Mouse (Mus musculus) heart, embryonic 11.5 days (tissue): ENCODE results near the gene A830018L16Rik. TPM values are rescaled to one million over a fixed set of nuclear protein-coding genes. Genes with fewer than 3 reads are reported as not detected.
"Not testable (repeated sequence)": the region's sequence is repeated elsewhere in the genome, so short reads cannot be mapped to it uniquely, and the experiment has no call there.

Experiments
- ATAC-seq: fragments of 200-750 bp; cut with Nextera tagmentation; replicated peaks from 2 replicates; pipeline ENCODE4 v1.8.0; 2017; ENCODE audit warnings: moderate library complexity; ENCODE audit not compliant: insufficient number of reproducible peaks, low FRiP score, low TSS enrichment
- H3K27ac ChIP-seq: fragments of 300-500 bp; sonication (generic); 2 replicates; pipeline ENCODE4 v1.5.1; 2014; ENCODE audit warnings: mild to moderate bottlenecking, low read depth, low read length
- H3K27me3 ChIP-seq: fragments of 300-500 bp; sonication (generic); 2 replicates; pipeline ENCODE4 v1.6.1; 2014; ENCODE audit warnings: mild to moderate bottlenecking, low read length, mixed read lengths; ENCODE audit not compliant: control insufficient read depth, insufficient read depth
- H3K36me3 ChIP-seq: fragments of 300-500 bp; sonication (generic); 2 replicates; pipeline ENCODE4 v1.6.1; 2014; ENCODE audit warnings: mild to moderate bottlenecking, low read length, moderate library complexity, mixed read lengths; ENCODE audit not compliant: control insufficient read depth, insufficient read depth
- H3K4me1 ChIP-seq: fragments of 300-500 bp; sonication (generic); 2 replicates; pipeline ENCODE4 v1.6.1; 2014; ENCODE audit warnings: low read length; ENCODE audit not compliant: control insufficient read depth, insufficient read depth
- H3K4me2 ChIP-seq: fragments of 300-500 bp; sonication (generic); 2 replicates; pipeline ENCODE4 v1.6.1; 2014; ENCODE audit warnings: mild to moderate bottlenecking, moderate library complexity
- H3K4me3 ChIP-seq: fragments of 300-500 bp; sonication (generic); 2 replicates; pipeline ENCODE4 v1.5.1; 2014; ENCODE audit warnings: low read depth, low read length
- H3K9ac ChIP-seq: fragments of 300-500 bp; sonication (generic); 2 replicates; pipeline ENCODE4 v1.6.1; 2014; ENCODE audit warnings: mild to moderate bottlenecking, low read depth, low read length, moderate library complexity
- H3K9me3 ChIP-seq: fragments of 300-500 bp; sonication (generic); replicated peaks from 2 replicates; pipeline ENCODE4 v1.6.1; 2016; ENCODE audit warnings: low read length; ENCODE audit not compliant: control insufficient read depth
- WGBS: fragments of 180-500 bp; shearing (Covaris S2); extraction: QIAGEN DNeasy Blood & Tissue Kit; methylation state at CpG from one replicate; pipeline ENCODE4 v1.1.7; 2014; ENCODE audit not compliant: insufficient replicate concordance; 5-methylcytosine and 5-hydroxymethylcytosine counted together
- polyA plus RNA-seq: library from polyadenylated mRNA; unstranded; fragments of >200 nt; fragmentation: Nextera tagmentation; extraction: Ambion mirVana; gene quantifications from 2 replicates; pipeline ENCODE4 v1.2.1, GENCODE M21; 2014

Gene A830018L16Rik
- polyA plus RNA-seq, 1 experiment from 2014 or later, result 0.73 TPM

DNA sequence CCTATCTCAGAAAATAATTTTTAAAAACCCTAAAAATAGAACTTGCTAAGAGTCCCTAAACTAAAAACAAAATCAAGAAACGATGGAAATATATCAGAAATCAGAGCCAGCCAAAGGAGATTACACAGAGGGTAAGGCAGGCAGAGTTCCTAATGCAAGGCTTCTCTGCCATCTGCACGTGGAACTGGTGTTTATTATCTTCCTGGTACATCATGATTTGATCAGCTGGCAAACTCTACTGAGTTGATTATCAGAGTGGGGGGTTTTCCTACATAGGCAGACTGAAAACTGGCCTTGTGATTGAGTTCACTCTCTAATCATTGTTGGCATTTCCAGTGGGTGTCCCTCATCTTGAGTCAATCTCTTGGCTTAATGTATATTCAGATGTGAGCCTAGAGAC, 583.7 kb downstream of the A830018L16Rik start:
- 66% methylated on average over 2 of the region's 2 CpGs for WGBS
- Histone ChIP-seq H3K4me1 (no peaks in the 10 kb centered on the region), H3K27me3 (no peaks in the 10 kb centered on the region), H3K4me3 (no peak overlapping the region), H3K36me3 (no peaks in the 10 kb centered on the region), H3K9me3 (no peaks in the 10 kb centered on the region), H3K9ac (no peak overlapping the region), H3K27ac (no peak overlapping the region), H3K4me2 (no peak overlapping the region)
- no peak for ATAC-seq

DNA sequence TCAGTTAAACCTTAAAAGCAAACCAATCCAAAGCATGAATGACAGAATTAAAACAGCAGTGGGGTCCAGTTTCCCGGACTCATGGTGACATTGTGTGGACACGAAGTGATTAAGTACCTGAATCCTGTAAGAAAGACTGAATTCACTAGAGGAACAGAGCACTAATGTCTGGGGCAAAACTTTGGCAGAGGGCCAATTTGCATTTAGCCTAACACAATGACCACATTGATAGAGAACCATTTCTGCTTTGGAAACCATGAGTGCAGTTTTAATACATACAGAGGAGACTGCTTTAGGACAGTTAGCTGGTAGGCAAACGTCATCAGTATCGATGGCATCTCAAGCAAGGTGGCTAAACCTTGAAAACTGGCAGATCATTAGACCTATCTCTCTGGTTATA, 586.7 kb downstream of the A830018L16Rik start:
- Histone ChIP-seq H3K9me3 (no peaks in the 10 kb centered on the region), H3K4me3 (no peak overlapping the region), H3K36me3 (no peaks in the 10 kb centered on the region), H3K4me2 (no peak overlapping the region), H3K27me3 (no peaks in the 10 kb centered on the region), H3K9ac (no peak overlapping the region), H3K27ac (no peak overlapping the region), H3K4me1 (no peaks in the 10 kb centered on the region)
- WGBS, result 54% methylated on average over 4 of the region's 4 CpGs
- no peak; the same call in 1 of the 2 replicates for ATAC-seq

DNA sequence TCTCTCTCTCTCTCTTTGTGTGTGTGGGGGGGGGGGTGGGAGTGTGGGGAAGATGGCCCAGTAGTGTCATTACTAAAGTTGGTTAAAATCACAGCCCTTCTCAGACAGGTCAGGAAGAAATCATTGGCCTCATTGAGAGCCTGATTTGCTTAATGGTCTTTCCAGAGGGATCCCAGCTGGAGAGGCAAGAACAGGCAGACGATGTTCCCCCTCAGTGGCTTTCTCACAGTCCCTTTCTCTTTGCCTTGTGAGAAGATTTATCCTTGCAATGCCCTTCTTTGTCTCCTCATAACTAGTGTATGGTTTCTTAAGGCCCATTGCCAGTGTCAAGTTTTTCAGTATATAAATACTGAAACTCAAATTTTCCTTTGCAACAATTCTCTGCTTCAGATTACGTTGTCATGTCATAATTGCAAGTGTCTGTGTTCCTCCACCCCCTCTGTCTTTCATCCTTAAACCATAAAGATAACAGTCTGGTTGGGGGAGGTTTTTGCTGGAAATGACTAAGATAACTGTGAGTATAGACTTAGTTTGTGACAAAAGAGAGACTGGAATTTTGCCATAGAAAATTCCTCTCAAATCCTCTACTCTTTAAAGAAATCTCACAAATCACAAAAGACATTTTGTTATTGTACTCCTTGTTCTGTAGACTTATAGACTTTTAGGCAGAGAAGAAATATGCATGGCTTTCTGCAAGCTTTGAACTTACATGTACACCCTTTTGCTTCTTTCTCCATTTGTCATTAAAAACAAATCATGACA, 595.1 kb downstream of the A830018L16Rik start:
- no peak for ATAC-seq
- Histone ChIP-seq H3K4me1 (no peaks in the 10 kb centered on the region), H3K9ac (no peak overlapping the region), H3K4me3 (no peak overlapping the region), H3K36me3 (no peaks in the 10 kb centered on the region), H3K27ac (no peak overlapping the region), H3K4me2 (no peak overlapping the region), H3K9me3 (no peaks in the 10 kb centered on the region), H3K27me3 (no peaks in the 10 kb centered on the region)
- 32% methylated on average over 2 of the region's 2 CpGs for WGBS

DNA sequence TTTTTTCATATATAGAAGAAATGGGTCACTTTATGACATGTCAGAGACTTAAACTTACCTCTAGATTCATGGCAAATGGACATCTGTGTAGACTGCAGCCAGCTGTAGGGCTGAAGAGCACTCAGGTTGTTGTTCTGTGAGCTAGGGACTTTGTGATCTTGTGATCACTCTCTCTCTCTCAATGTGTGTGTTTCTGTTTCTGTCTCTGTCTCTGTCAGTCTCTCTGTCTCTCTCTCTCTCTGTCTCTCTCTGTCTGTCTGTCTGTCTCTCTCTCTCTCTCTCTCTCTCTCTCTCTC, 595.6 kb downstream of the A830018L16Rik start:
- Histone ChIP-seq H3K27ac (no peak overlapping the region), H3K27me3 (no peaks in the 10 kb centered on the region), H3K4me1 (no peaks in the 10 kb centered on the region), H3K4me2 (no peak overlapping the region), H3K9me3 (no peaks in the 10 kb centered on the region), H3K36me3 (no peaks in the 10 kb centered on the region), H3K4me3 (no peak overlapping the region), H3K9ac (no peak overlapping the region)
- no peak for ATAC-seq

DNA sequence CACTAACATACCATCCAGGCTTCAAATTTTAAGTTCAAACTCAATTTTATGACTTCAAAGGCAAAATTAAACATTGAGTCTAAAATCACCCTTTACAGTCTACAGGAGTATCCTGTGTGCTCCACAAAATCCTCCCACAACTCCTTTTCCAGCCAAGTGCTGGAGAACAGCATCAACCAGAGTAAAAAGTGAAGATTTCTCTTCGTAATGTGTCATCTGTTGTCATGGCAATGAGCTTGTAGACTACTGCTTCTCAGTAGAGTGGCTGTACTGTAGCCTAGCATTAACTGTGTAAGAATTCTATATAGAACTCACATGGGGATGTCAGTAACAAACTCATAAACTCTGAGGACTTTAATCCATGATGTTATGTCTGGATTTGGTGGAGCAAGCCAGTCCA, 596.7 kb downstream of the A830018L16Rik start:
- no peak overlapping the region for H3K4me2 ChIP-seq
- no peaks in the 10 kb centered on the region for H3K9me3 ChIP-seq
- no peak overlapping the region for H3K9ac ChIP-seq
- no peak overlapping the region for H3K4me3 ChIP-seq
- no peaks in the 10 kb centered on the region for H3K27me3 ChIP-seq
- no peak overlapping the region for H3K27ac ChIP-seq
- H3K36me3 ChIP-seq, result no peaks in the 10 kb centered on the region
- no peaks in the 10 kb centered on the region for H3K4me1 ChIP-seq
- 84% methylated on average over 1 of the region's 1 CpGs for WGBS
- no peak for ATAC-seq

DNA sequence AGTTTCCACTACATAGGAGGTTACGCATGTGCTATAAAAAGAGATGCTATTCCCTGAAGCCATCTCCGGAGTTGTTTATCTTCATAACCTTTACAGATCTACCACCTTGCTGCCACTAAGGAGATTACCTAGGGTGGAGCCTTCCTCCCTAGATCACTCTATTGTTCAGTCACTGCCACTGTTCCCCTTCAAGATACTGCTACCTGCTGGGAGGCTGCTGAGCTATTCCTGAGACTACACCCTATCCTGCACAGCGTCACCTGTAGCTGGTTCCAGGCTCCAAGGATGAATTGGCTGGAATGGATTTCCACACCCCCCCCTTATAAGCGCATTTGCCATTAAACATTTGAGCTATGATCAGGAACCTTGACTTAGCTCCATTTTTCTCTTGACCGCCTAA, 606.7 kb downstream of the A830018L16Rik start:
- not testable (repeated sequence) for H3K9me3 ChIP-seq, H3K36me3 ChIP-seq, ATAC-seq, H3K9ac ChIP-seq, H3K27ac ChIP-seq, H3K4me2 ChIP-seq, H3K27me3 ChIP-seq, H3K4me3 ChIP-seq, H3K4me1 ChIP-seq
- WGBS, result 85% methylated on average over 5 of the region's 5 CpGs
